ENCODE assay signal across 13 mouse cellular contexts in genomic region chr17:79826482-79827034, GRCm38 (mm10).
DNase-seq lines count a peak whose midpoint lies in the region; ATAC-seq and TF ChIP-seq lines count a peak whose summit lies in the region.
"Had no signal": no experiment of that assay in that cellular context is flagged by ENCODE, and none has a peak within 500 bp of the region (broad histone marks: within the 10 kb centered on the region; RNA-seq: fewer than 3 reads in every experiment).

No protein-coding gene starts in this region.

- TF ChIP-seq CTCF in intestine, postnatal 0 days (IDR thresholded peaks at IDR 0.05; ENCODE audit: low read depth): 0 out of 2 replicates have a peak, but pooled peaks have one; percentile 18
- peak; percentile 11; the same call in 1 of the 2 replicates for TF ChIP-seq CTCF in lung, postnatal 0 days (IDR thresholded peaks at IDR 0.05)

- H3K27ac ChIP-seq in intestine, postnatal 0 days (ENCODE audit: low read depth, low read length): no peak overlapping the region
- H3K27ac ChIP-seq in intestine, embryonic 15.5 days: no peak overlapping the region
- no peak overlapping the region for H3K27ac ChIP-seq in lung, postnatal 0 days (ENCODE audit: low read length)
- H3K27ac ChIP-seq: embryonic facial prominence, embryonic 13.5 days; limb, embryonic 15.5 days; midbrain, embryonic 12.5 days had no signal

- no peak overlapping the region for H3K4me3 ChIP-seq in intestine, postnatal 0 days (ENCODE audit: low read depth, low read length)
- no peak overlapping the region for H3K4me3 ChIP-seq in intestine, embryonic 15.5 days (replicated peaks)
- H3K4me3 ChIP-seq in lung, postnatal 0 days (ENCODE audit: low read depth, low read length): no peak overlapping the region
- H3K4me3 ChIP-seq: embryonic facial prominence, embryonic 13.5 days; limb, embryonic 15.5 days; midbrain, embryonic 12.5 days had no signal

- H3K4me2 ChIP-seq in intestine, postnatal 0 days (replicated peaks; ENCODE audit: low read depth): no peak overlapping the region
- H3K4me2 ChIP-seq in intestine, embryonic 15.5 days (replicated peaks): no peak overlapping the region
- H3K4me2 ChIP-seq in lung, postnatal 0 days (replicated peaks; ENCODE audit: low read depth, low read length): no peak overlapping the region
- H3K4me2 ChIP-seq: embryonic facial prominence, embryonic 13.5 days; limb, embryonic 15.5 days; midbrain, embryonic 12.5 days had no signal

- no peak for ATAC-seq in intestine, postnatal 0 days
- ATAC-seq in intestine, embryonic 15.5 days: no peak
- ATAC-seq in lung, postnatal 0 days: no peak
- no peak for ATAC-seq in granulocyte monocyte progenitor cell, adult 5-6 weeks (replicated peaks; ENCODE audit: poor library complexity, severe bottlenecking)
- ATAC-seq: inflammation-experienced regulatory T-cells, adult 6 months had no signal

- 66% methylated on average over 6 of the region's 6 CpGs for WGBS in intestine, postnatal 0 days
- 76% methylated on average over 6 of the region's 6 CpGs for WGBS in intestine, embryonic 15.5 days
- WGBS in lung, postnatal 0 days: 70% methylated on average over 6 of the region's 6 CpGs

- no peaks in the 10 kb centered on the region for H3K9me3 ChIP-seq in intestine, postnatal 0 days (ENCODE audit: control insufficient read depth)
- H3K9me3 ChIP-seq in intestine, embryonic 15.5 days: no peaks in the 10 kb centered on the region
- no peaks in the 10 kb centered on the region for H3K9me3 ChIP-seq in lung, postnatal 0 days (ENCODE audit: low read length)
- H3K9me3 ChIP-seq: embryonic facial prominence, embryonic 13.5 days; limb, embryonic 15.5 days; midbrain, embryonic 12.5 days had no signal

- H3K27me3 ChIP-seq in intestine, postnatal 0 days (replicated peaks; ENCODE audit: control insufficient read depth, insufficient read depth, low read length): no peaks in the 10 kb centered on the region
- H3K27me3 ChIP-seq in intestine, embryonic 15.5 days (replicated peaks): no peaks in the 10 kb centered on the region
- H3K27me3 ChIP-seq in lung, postnatal 0 days (replicated peaks; ENCODE audit: insufficient read depth, low read length): no peaks in the 10 kb centered on the region
- H3K27me3 ChIP-seq: embryonic facial prominence, embryonic 13.5 days; limb, embryonic 15.5 days had no signal

- DNase-seq in lung, postnatal 0 days (ENCODE audit: low spot score): no peak
- no peak for DNase-seq in lung, postnatal 4 days
- DNase-seq in R1 (ENCODE audit: low read depth, low spot score): peak; percentile 69
- peak; percentile 42 for DNase-seq in thymus, postnatal 14 days
- DNase-seq in heart, adult 18-20 months: no peak
- DNase-seq: cerebellum, postnatal 36 days had no signal

- H3K4me1 ChIP-seq in intestine, postnatal 0 days (replicated peaks; ENCODE audit: control insufficient read depth, insufficient read depth, low read length): no peaks in the 10 kb centered on the region
- H3K4me1 ChIP-seq in intestine, embryonic 15.5 days (replicated peaks): peaks cover 2% of the 10 kb centered on the region; the same call in 1 of the 2 replicates
- no peaks in the 10 kb centered on the region for H3K4me1 ChIP-seq in lung, postnatal 0 days (ENCODE audit: insufficient read depth, low read depth, low read length)
- H3K4me1 ChIP-seq: midbrain, embryonic 12.5 days had no signal

- H3K9ac ChIP-seq in intestine, postnatal 0 days (ENCODE audit: low read depth, low read length): no peak overlapping the region
- no peak overlapping the region for H3K9ac ChIP-seq in intestine, embryonic 15.5 days
- no peak overlapping the region for H3K9ac ChIP-seq in lung, postnatal 0 days (replicated peaks; ENCODE audit: low read depth)
- H3K9ac ChIP-seq: embryonic facial prominence, embryonic 13.5 days; limb, embryonic 15.5 days; midbrain, embryonic 12.5 days had no signal

- no peaks in the 10 kb centered on the region for H3K36me3 ChIP-seq in intestine, postnatal 0 days (ENCODE audit: control insufficient read depth, insufficient read depth)
- H3K36me3 ChIP-seq in intestine, embryonic 15.5 days: no peaks in the 10 kb centered on the region
- no peaks in the 10 kb centered on the region for H3K36me3 ChIP-seq in lung, postnatal 0 days (ENCODE audit: insufficient read depth, low read length)
- H3K36me3 ChIP-seq: embryonic facial prominence, embryonic 13.5 days; limb, embryonic 15.5 days; midbrain, embryonic 12.5 days had no signal

- TF ChIP-seq EP300 in lung, postnatal 0 days (IDR thresholded peaks at IDR 0.05): no peak

Comparison
In these comparisons a context has a peak if more than half of its experiments do, and no peak if none do; other contexts are left out.
1. DNase-seq: peak in R1 (single experiment) and thymus, postnatal 14 days (single experiment); none in lung, postnatal 0 days (single experiment), lung, postnatal 4 days (0 of 2) and heart, adult 18-20 months (0 of 2).